Mouse (Mus musculus) v-Abl transformed pro-B cells (cell line): ENCODE results near the gene Gm10491.

ENCODE experiments used
- in situ Hi-C, 2 experiments: fragments of 400-800 bp; cut with MboI; formaldehyde crosslinking; loops; one replicate each; pipeline ENCODE4 v1.15.1; 2025; ENCODE audit not compliant: unreplicated experiment in 2 of 2

Gm10491 gene

GRCm38 (mm10) chrX:7883841-7884567 is 23.6 kb downstream of the Gm10491 start, which contains the start of gene Slc35a2:
Slc35a2 (plus strand) TSS chrX:7884028.
- in situ Hi-C loops = no loop called here

GRCm38 (mm10) chrX:7879819-7880218 is 27.8 kb downstream of the Gm10491 start:
- in situ Hi-C loops = no loop called here

GRCm38 (mm10) chrX:7878495-7878894 is 29.1 kb downstream of the Gm10491 start:
- in situ Hi-C loops = no loop called here

GRCm38 (mm10) chrX:7878007-7878419 is 29.6 kb downstream of the Gm10491 start, which contains the start of gene Pim2:
Pim2 (plus strand) TSS chrX:7878262.
- in situ Hi-C loops = no loop called here

GRCm38 (mm10) chrX:7869826-7870225 is 37.8 kb downstream of the Gm10491 start:
- in situ Hi-C loops = no loop called here

GRCm38 (mm10) chrX:7868506-7868905 is 39.1 kb downstream of the Gm10491 start:
- in situ Hi-C loops = no loop called here

- in situ Hi-C loops = no loop called here
These were observed 40.5 kb downstream of the Gm10491 start for GRCm38 (mm10) chrX:7867141-7867540.

- in situ Hi-C loops = no loop called here
These were observed 41.8 kb downstream of the Gm10491 start for GRCm38 (mm10) chrX:7865786-7866185.

- in situ Hi-C loops = no loop called here
These were observed 42.3 kb downstream of the Gm10491 start for GRCm38 (mm10) chrX:7865343-7865742.

- in situ Hi-C loops = no loop called here
These were observed 43.1 kb downstream of the Gm10491 start for GRCm38 (mm10) chrX:7864551-7864950.

- in situ Hi-C loops = no loop called here
These were observed 44.5 kb downstream of the Gm10491 start for GRCm38 (mm10) chrX:7863181-7863580.

- in situ Hi-C loops = loop anchor here in 1 of 2 experiments (10.0 kb wide), 1 partner anchor 156 kb away; the partner anchor contains the start of gene Glod5
These were observed 48.4 kb downstream of the Gm10491 start for GRCm38 (mm10) chrX:7859191-7859753.
